Mouse (Mus musculus) bone marrow, adult 2 months (tissue): ENCODE measurements around the gene Tnp2.

ENCODE experiments used
- CTCF ChIP-seq: fragments of 200-500 bp; IDR thresholded peaks from 2 replicates; pipeline ENCODE4 v1.5.1; 2011; ENCODE audit warnings: low read length, control low read depth; ENCODE audit not compliant: control insufficient read depth, insufficient read depth
- POLR2A ChIP-seq: fragments of 200-500 bp; IDR thresholded peaks from 2 replicates; pipeline ENCODE4 v1.6.1; 2011; ENCODE audit warnings: low read depth, mild to moderate bottlenecking, control low read depth, low read length, borderline replicate concordance; ENCODE audit not compliant: control insufficient read depth

- TF ChIP-seq CTCF, result no peak
- TF ChIP-seq POLR2A, result no peak
Observed at GRCm38 (mm10) chr16:10810376-10810775, 21.9 kb upstream of the Tnp2 start.
